Mouse (Mus musculus) telencephalon, adult 2 months (tissue): ENCODE measurements around the gene Hcrtr1.
A peak's percentile ranks its signal among the peaks of the same experiment; 100 is the strongest.

ENCODE experiments used
- DNase-seq: peaks from one replicate; pipeline ENCODE4 v3.0.0-alpha.2; 2011; ENCODE audit warnings: low read depth, low spot score

Hcrtr1 gene

GRCm38 (mm10) chr4:130124110-130124509, 15.0 kb downstream of the Hcrtr1 start:
- no peak for DNase-seq

GRCm38 (mm10) chr4:130123020-130123419, 16.1 kb downstream of the Hcrtr1 start:
- DNase-seq = no peak

- DNase-seq = no peak
Observed at GRCm38 (mm10) chr4:130121560-130121959, 17.6 kb downstream of the Hcrtr1 start.

- DNase-seq = no peak
Observed at GRCm38 (mm10) chr4:130120752-130121151, 18.4 kb downstream of the Hcrtr1 start.

- no peak for DNase-seq
Observed at GRCm38 (mm10) chr4:130112732-130113131, 26.4 kb downstream of the Hcrtr1 start.

- no peak for DNase-seq
Observed at GRCm38 (mm10) chr4:130112299-130112698, 26.9 kb downstream of the Hcrtr1 start.

GRCm38 (mm10) chr4:130110091-130110490, 29.1 kb downstream of the Hcrtr1 start:
- DNase-seq = peak; percentile 62

GRCm38 (mm10) chr4:130109666-130110065, 29.5 kb downstream of the Hcrtr1 start:
- no peak for DNase-seq

- DNase-seq = no peak
Observed at GRCm38 (mm10) chr4:130108929-130109328, 30.2 kb downstream of the Hcrtr1 start.

- DNase-seq = peak; percentile 99
Observed at GRCm38 (mm10) chr4:130107444-130108131, 31.6 kb downstream of the Hcrtr1 start.

- no peak for DNase-seq
Observed at GRCm38 (mm10) chr4:130107065-130107443, 32.1 kb downstream of the Hcrtr1 start.

- DNase-seq = no peak
Observed at GRCm38 (mm10) chr4:130104584-130104983, 34.6 kb downstream of the Hcrtr1 start.

- DNase-seq = no peak
Observed at GRCm38 (mm10) chr4:130103632-130104031, 35.5 kb downstream of the Hcrtr1 start.

- no peak for DNase-seq
Observed at GRCm38 (mm10) chr4:130102111-130102651, 37.0 kb downstream of the Hcrtr1 start, which contains the start of gene Pef1. Gene Pef1 (plus strand): TSS chr4:130102558.

GRCm38 (mm10) chr4:130101183-130101582, 38.0 kb downstream of the Hcrtr1 start:
- DNase-seq = no peak

GRCm38 (mm10) chr4:130095137-130095536, 44.0 kb downstream of the Hcrtr1 start:
- DNase-seq = no peak

- no peak for DNase-seq
Observed at GRCm38 (mm10) chr4:130087293-130087692, 51.9 kb downstream of the Hcrtr1 start.

GRCm38 (mm10) chr4:130085246-130085820, 53.8 kb downstream of the Hcrtr1 start:
- DNase-seq = no peak

- peak; percentile 42 for DNase-seq
Observed at GRCm38 (mm10) chr4:130084331-130084945, 54.7 kb downstream of the Hcrtr1 start.

- no peak for DNase-seq
Observed at GRCm38 (mm10) chr4:130082211-130082610, 56.9 kb downstream of the Hcrtr1 start.

- no peak for DNase-seq
Observed at GRCm38 (mm10) chr4:130081345-130082190, 57.6 kb downstream of the Hcrtr1 start.
